Mouse (Mus musculus) spleen, adult 2 months (tissue): Measurements from ENCODE around the gene Pqlc2.

ENCODE experiments used
- CTCF ChIP-seq: fragments of 200-500 bp; IDR thresholded peaks from 2 replicates; pipeline ENCODE4 v1.5.1; 2011; ENCODE audit warnings: mild to moderate bottlenecking, inconsistent platforms; ENCODE audit not compliant: insufficient read depth, insufficient read length, insufficient replicate concordance; ENCODE audit errors: extremely low read depth
- POLR2A ChIP-seq: fragments of 200-500 bp; IDR thresholded peaks from 2 replicates; pipeline ENCODE4 v1.6.1; 2011; ENCODE audit warnings: low read depth, low read length, inconsistent platforms

DNA sequence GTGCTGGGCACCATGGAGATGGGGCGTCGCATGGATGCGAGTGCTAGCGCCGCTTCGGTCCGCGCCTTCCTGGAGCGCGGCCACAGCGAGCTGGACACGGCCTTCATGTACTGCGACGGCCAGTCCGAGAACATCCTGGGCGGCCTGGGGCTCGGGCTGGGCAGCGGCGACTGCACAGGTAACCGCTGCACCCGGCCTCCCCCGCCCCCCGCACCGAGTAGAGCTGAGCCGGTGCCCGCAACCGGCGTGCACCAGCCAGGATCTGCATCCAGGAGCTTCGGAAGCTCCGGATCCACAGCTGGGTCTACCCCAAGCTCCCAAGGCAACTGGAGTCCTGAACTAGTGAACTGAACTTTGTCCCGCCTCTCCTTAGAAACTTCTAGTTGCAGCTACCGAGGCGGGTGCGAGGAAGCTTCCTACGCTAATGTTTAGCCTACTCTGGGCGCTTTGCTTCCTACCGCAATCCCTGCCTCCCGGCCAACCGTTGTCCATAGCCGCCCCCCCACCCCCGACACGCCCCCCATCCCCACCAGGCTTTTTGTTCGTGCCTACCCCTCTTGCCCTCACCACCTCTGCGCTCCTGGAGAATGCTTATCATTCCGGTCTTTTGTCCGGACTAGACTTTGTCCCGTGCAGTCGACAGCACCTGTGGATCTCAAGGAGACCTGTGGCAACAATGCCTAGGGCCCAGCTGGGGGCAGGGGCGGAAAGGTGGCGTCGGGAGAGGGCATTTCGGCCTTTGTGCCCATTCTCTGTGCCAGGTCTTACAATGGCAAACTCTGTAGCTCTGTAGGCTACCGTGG is 592 bp upstream of the Pqlc2 start:
- TF ChIP-seq CTCF (no peak), POLR2A (no peak)
